Mouse (Mus musculus): ENCODE measurements around the gene Helq.

GRCm38 (mm10) chr5:100719235-100720088, 78.9 kb downstream of the Helq start, which contains the start of gene Hpse:
- TF ChIP-seq CTCF (IDR thresholded peaks at IDR 0.05; ENCODE audit: low read depth, low read length): no peak
- TF ChIP-seq POLR2A (IDR thresholded peaks at IDR 0.05; ENCODE audit: extremely low read depth, insufficient read depth, low read length): no peak

Data from liver, adult 2 months (tissue).